Mouse (Mus musculus) stomach, embryonic 14.5 days (tissue): Measurements from ENCODE around the gene Sun5. TPM values are rescaled to one million over a fixed set of nuclear protein-coding genes. Genes with fewer than 3 reads are reported as not detected.

Experiments
- ATAC-seq: fragments of 200-750 bp; cut with Nextera tagmentation; 2 replicates; pipeline ENCODE4 v1.8.0; 2017; ENCODE audit warnings: low read depth, moderate TSS enrichment; ENCODE audit not compliant: insufficient number of reproducible peaks, insufficient read depth, low FRiP score
- H3K27ac ChIP-seq: fragments of 300-500 bp; sonication (generic); 2 replicates; pipeline ENCODE4 v1.5.1; 2014; ENCODE audit warnings: mild to moderate bottlenecking, low read length, moderate library complexity, mixed read lengths
- H3K27me3 ChIP-seq: fragments of 300-500 bp; sonication (generic); 2 replicates; pipeline ENCODE4 v1.6.1; 2014; ENCODE audit warnings: low read length, control low read depth, mixed read lengths; ENCODE audit not compliant: control insufficient read depth, insufficient read depth
- H3K36me3 ChIP-seq: fragments of 300-500 bp; sonication (generic); 2 replicates; pipeline ENCODE4 v1.6.1; 2014; ENCODE audit warnings: mild to moderate bottlenecking, control low read depth, low read length, moderate library complexity, mixed read lengths; ENCODE audit not compliant: control insufficient read depth, insufficient read depth
- H3K4me1 ChIP-seq: fragments of 300-500 bp; sonication (generic); 2 replicates; pipeline ENCODE4 v1.6.1; 2014; ENCODE audit warnings: low read length, control low read depth, mixed read lengths; ENCODE audit not compliant: control insufficient read depth, insufficient read depth
- H3K4me2 ChIP-seq: fragments of 300-500 bp; sonication (generic); replicated peaks from 2 replicates; pipeline ENCODE4 v1.6.1; 2014; ENCODE audit warnings: low read depth, low read length, control low read depth
- H3K4me3 ChIP-seq: fragments of 300-500 bp; sonication (generic); 2 replicates; pipeline ENCODE4 v1.5.1; 2014; ENCODE audit warnings: low read depth, low read length, control low read depth
- H3K9ac ChIP-seq: fragments of 300-500 bp; sonication (generic); replicated peaks from 2 replicates; pipeline ENCODE4 v1.6.1; 2014; ENCODE audit warnings: low read depth, mild to moderate bottlenecking, control low read depth, low read length, moderate library complexity, mixed read lengths
- H3K9me3 ChIP-seq: fragments of 300-500 bp; sonication (generic); 2 replicates; pipeline ENCODE4 v1.6.1; 2016; ENCODE audit warnings: low read depth, low read length, control low read depth; ENCODE audit not compliant: control insufficient read depth
- WGBS: fragments of 180-500 bp; shearing (Covaris S2); extraction: QIAGEN DNeasy Blood & Tissue Kit; methylation state at CpG from one replicate; pipeline ENCODE4 v1.1.7; 2014; 5-methylcytosine and 5-hydroxymethylcytosine counted together
- polyA plus RNA-seq: library from polyadenylated mRNA; unstranded; fragments of >200 nt; fragmentation: Nextera tagmentation; extraction: Ambion mirVana; gene quantifications from 2 replicates; pipeline ENCODE4 v1.2.1, GENCODE M21; 2014

Sun5 gene
- polyA plus RNA-seq: not detected in 2 replicates

- Histone ChIP-seq H3K4me3 (no peak within 1 kb of the TSS), H3K4me2 (no peak within 1 kb of the TSS), H3K27me3 (no peaks in the 10 kb centered on the region), H3K9me3 (no peaks in the 10 kb centered on the region), H3K9ac (no peak within 1 kb of the TSS), H3K27ac (no peak within 1 kb of the TSS), H3K4me1 (no peaks in the 10 kb centered on the region), H3K36me3 (no peaks in the 10 kb centered on the region)
- ATAC-seq: no peak
- 84% methylated on average over 4 of the region's 4 CpGs for WGBS
Observed at GRCm38 (mm10) chr2:153870984-153871383, at the start of gene Sun5. Sun5 (minus strand) TSS chr2:153871084.

GRCm38 (mm10) chr2:153917930-153918329 is 47.0 kb upstream of the Sun5 start, which contains the start of gene Bpifb3:
Bpifb3 (plus strand) TSS chr2:153918230.
- no peak within 1 kb of the TSS for H3K27ac ChIP-seq
- no peaks in the 10 kb centered on the region for H3K4me1 ChIP-seq
- H3K4me2 ChIP-seq: no peak within 1 kb of the TSS
- H3K36me3 ChIP-seq: no peaks in the 10 kb centered on the region
- no peak for ATAC-seq
- H3K4me3 ChIP-seq: no peak within 1 kb of the TSS
- WGBS: 71% methylated on average over 8 of the region's 8 CpGs
- no peak within 1 kb of the TSS for H3K9ac ChIP-seq
- H3K9me3 ChIP-seq: no peaks in the 10 kb centered on the region
- H3K27me3 ChIP-seq: no peaks in the 10 kb centered on the region

DNA sequence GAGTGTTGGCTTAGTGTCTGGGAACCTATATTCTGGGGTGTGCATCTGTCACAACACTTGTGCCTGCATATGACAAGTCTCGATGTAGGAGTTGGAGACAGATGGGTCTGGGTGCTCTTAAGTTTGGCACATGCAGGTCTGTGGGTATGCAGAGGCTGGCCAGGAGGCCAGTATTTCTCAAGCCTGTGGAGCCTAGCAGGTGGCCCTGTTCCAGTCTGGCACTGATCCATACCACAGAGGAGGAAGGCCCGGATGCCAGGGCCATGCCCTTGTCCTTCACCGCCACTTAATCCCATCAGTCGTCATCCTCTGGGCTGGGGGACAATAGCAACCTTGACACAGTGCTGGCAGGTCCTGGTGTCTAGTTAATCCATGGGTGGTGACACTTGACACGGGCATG is 43.3 kb upstream of the Sun5 start:
- no peak for ATAC-seq
- H3K9ac ChIP-seq: no peak overlapping the region
- 72% methylated on average over 5 of the region's 5 CpGs for WGBS

DNA sequence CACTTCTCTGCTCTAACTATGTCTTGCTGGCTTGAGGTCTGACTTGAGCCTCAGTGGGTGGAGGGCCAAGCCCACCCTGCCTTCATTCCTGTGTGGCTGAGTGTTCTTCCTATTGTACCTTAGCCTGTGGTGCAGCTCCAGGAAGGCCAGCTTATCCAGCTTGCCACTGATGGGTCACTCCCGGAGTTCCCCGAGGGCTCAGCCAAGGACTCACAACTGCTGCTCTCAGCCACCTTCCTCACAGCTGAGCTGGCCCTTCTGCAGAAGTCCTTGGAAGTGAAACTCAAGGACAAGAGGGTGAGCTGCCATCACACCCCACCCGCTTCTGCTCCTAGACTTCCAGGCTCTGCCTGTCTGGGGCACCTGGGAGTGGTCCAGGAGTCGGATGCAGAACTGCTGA is 35.7 kb upstream of the Sun5 start:
- WGBS: 85% methylated on average over 4 of the region's 4 CpGs
- ATAC-seq: no peak
- Histone ChIP-seq H3K4me1 (no peaks in the 10 kb centered on the region), H3K4me2 (no peak overlapping the region), H3K9ac (no peak overlapping the region), H3K36me3 (no peaks in the 10 kb centered on the region), H3K4me3 (no peak overlapping the region), H3K27ac (no peak overlapping the region), H3K27me3 (no peaks in the 10 kb centered on the region), H3K9me3 (no peaks in the 10 kb centered on the region)

More for the DNA sequence above, 43.3 kb upstream of the Sun5 start:
- H3K27ac ChIP-seq: no peak overlapping the region
- H3K4me1 ChIP-seq: no peaks in the 10 kb centered on the region
- H3K36me3 ChIP-seq: no peaks in the 10 kb centered on the region
- H3K4me2 ChIP-seq: no peak overlapping the region
- no peak overlapping the region for H3K4me3 ChIP-seq
- no peaks in the 10 kb centered on the region for H3K27me3 ChIP-seq
- no peaks in the 10 kb centered on the region for H3K9me3 ChIP-seq

GRCm38 (mm10) chr2:153902726-153903125 is 31.8 kb upstream of the Sun5 start:
- Histone ChIP-seq H3K27ac (no peak overlapping the region), H3K4me3 (no peak overlapping the region), H3K9me3 (no peaks in the 10 kb centered on the region), H3K27me3 (no peaks in the 10 kb centered on the region), H3K4me2 (no peak overlapping the region), H3K9ac (no peak overlapping the region), H3K36me3 (no peaks in the 10 kb centered on the region), H3K4me1 (no peaks in the 10 kb centered on the region)
- no peak for ATAC-seq
- 83% methylated on average over 6 of the region's 6 CpGs for WGBS

- Histone ChIP-seq H3K36me3 (no peaks in the 10 kb centered on the region), H3K4me3 (no peak within 1 kb of the TSS), H3K4me1 (no peaks in the 10 kb centered on the region), H3K4me2 (no peak within 1 kb of the TSS), H3K27me3 (no peaks in the 10 kb centered on the region), H3K27ac (no peak within 1 kb of the TSS), H3K9ac (no peak within 1 kb of the TSS), H3K9me3 (no peaks in the 10 kb centered on the region)
- no peak for ATAC-seq
- WGBS: 77% methylated on average over 4 of the region's 4 CpGs
Observed at GRCm38 (mm10) chr2:153900088-153900487, 29.2 kb upstream of the Sun5 start, which contains the start of gene Bpifb6. Bpifb6 (plus strand) TSS chr2:153900388.

DNA sequence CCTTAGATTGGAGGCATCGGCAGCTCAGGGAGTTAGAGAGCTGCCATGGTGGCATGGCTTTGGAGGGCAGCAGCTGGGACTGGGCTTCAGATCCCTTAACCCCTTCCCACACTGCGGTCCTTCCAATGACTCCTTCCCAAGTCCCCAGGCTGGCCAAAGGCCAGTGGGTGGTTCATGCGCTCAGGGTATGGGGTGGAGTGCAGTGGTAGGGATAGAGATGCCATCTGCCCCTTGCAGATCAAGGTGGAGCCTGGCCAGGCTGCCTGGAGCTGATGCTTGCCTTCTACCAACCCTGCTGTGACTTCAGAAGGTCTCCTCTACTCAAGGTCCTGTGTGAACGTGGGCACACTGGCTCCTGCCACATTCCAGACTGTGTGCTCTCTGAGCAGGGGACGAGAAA is 28.2 kb upstream of the Sun5 start:
- H3K27me3 ChIP-seq: no peaks in the 10 kb centered on the region
- no peak for ATAC-seq

DNA sequence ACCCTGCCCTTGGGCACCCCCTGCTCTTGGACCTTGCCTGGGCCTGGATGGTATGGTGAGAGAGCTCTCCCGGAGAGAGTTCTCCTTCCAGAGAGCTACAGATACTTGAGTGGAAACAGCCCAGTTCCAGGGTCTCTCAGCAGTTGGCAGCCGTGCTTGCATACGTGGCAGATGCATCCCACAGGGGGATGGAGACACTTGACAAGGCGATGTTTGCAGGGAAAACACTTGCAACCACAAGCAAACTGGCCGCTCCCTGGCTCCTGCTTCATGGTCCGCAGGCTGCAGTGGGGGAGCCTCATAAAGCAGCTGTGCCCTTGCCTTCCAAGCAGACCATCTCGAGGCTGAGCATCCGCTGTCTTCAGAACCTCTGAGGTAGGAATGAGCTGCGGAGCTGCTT is 3.9 kb upstream of the Sun5 start, which contains the start of gene Bpifb2:
Gene Bpifb2, plus strand, starts transcription at position 301 of the 400 bp plus-strand sequence.
- no peak within 1 kb of the TSS for H3K4me2 ChIP-seq
- H3K9me3 ChIP-seq: no peaks in the 10 kb centered on the region
- H3K4me1 ChIP-seq: no peaks in the 10 kb centered on the region
- H3K36me3 ChIP-seq: no peaks in the 10 kb centered on the region
- H3K27me3 ChIP-seq: no peaks in the 10 kb centered on the region
- H3K27ac ChIP-seq: no peak within 1 kb of the TSS
- ATAC-seq: no peak
- WGBS: 60% methylated on average over 9 of the region's 9 CpGs
- no peak within 1 kb of the TSS for H3K9ac ChIP-seq
- no peak within 1 kb of the TSS for H3K4me3 ChIP-seq

More for the DNA sequence above, 28.2 kb upstream of the Sun5 start:
- no peak overlapping the region for H3K4me2 ChIP-seq
- H3K27ac ChIP-seq: no peak overlapping the region
- 84% methylated on average over 5 of the region's 5 CpGs for WGBS
- H3K9me3 ChIP-seq: no peaks in the 10 kb centered on the region
- H3K36me3 ChIP-seq: no peaks in the 10 kb centered on the region
- H3K4me3 ChIP-seq: no peak overlapping the region
- H3K4me1 ChIP-seq: no peaks in the 10 kb centered on the region
- H3K9ac ChIP-seq: no peak overlapping the region

DNA sequence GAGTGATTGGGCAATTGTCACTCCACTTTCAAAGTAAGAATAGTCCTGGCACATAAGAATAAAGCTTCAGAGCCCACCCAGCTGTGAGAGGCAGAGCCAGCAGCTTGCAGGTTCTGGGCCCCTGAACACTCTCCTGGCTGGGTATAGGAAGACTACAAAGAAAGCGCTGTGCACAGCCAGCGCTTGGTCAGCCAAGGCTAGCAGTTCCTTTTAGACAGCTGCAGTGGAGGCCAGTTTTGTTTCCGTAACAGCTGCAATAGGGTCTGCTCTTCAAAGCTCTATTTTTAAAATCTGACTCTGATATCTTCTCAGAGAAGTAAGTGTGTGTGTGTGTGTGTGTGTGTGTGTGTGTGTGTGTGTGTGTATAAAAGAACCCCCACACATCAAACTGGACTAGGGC is 8.9 kb downstream of the Sun5 start:
- ATAC-seq: no peak
- Histone ChIP-seq H3K27ac (no peak overlapping the region), H3K4me2 (no peak overlapping the region), H3K36me3 (no peaks in the 10 kb centered on the region), H3K4me1 (no peaks in the 10 kb centered on the region), H3K9ac (no peak overlapping the region), H3K27me3 (no peaks in the 10 kb centered on the region), H3K4me3 (no peak overlapping the region), H3K9me3 (no peaks in the 10 kb centered on the region)
- 83% methylated on average over 3 of the region's 3 CpGs for WGBS
